Mouse (Mus musculus) G1E-ER4 (cell line): ENCODE measurements around the gene Oxld1. TPM values are rescaled to one million over a fixed set of nuclear protein-coding genes. Genes with fewer than 3 reads are reported as not detected.

Experiments used
- GATA1 ChIP-seq: IDR thresholded peaks from one replicate; pipeline ENCODE4 v1.8.0; 2012; ENCODE audit warnings: low read length, inconsistent platforms
- polyA plus RNA-seq: library from polyadenylated mRNA; stranded (reverse); fragments of >175 nt; gene quantifications from 2 replicates; pipeline ENCODE4 v1.2.3, GENCODE M21; 2012

Gene Oxld1
- polyA plus RNA-seq, 1 experiment, result 22.7 TPM

DNA sequence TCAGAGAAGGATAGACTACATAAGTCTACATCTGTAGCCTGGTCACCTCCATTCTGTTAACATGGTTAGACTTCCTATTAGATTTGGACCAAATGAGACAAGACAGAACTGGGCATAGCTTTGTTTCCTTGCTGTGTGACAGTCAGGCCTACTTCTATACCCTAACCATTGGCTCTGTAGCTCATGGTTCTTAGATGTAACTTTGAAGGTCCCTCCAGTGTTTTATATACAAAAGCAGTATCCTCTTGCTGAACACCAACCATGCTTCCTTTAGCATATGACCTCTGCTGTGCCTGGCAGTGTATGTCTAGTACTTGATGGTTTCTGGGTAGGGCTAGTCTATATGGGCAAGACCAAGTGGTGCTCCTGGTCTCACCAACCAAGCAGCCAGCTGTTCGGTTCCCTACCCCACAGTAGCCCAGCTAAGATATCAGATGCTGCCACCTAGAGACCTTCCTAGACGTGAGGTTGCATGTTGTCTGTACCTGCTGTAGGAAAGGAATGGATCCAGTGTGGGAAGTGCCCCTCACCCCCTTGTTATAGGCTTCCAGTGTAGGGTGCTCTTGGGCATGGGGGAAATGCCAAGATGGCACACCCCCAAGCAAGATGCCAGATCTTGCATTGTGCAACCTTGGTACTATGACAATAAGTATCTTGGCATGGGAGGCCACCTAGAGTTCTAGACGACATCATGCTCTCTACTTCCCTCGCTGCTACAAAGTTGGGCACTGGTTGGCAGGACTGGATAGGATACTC, 32.6 kb upstream of the Oxld1 start:
- TF ChIP-seq GATA1, result no peak

DNA sequence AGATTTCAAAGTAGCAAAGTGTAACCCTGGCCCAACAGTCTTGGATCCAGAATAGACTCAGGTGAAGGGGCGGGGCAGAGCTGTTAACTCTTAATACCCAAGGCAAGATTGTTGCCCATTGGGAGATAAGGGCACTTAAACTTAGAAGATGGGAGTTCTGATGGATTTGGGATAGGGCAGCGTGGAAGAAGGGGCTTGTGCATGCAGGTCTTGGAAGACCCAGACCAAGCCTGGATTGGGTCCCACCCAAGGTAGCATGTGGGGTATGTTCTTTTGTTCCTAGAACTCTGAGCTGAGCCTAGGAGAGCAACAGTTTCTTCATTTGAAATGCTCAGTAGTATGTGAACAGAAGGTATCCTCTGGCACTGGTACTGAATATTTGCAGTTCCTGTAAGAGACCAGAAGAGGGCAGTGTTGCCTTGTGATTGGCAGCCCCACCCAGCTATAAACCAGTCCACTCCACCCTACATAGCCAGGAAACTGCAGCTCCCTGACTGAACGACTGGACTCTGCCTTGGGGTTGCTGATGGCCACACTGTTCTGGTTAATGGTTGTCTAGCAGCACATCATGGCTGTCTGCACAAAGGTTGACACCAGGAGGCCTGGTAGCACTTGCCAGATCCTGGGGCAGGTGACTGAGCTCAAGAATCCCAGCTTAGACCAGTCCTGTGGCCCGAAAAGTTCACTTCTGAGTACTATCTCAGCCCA, 31.3 kb upstream of the Oxld1 start:
- TF ChIP-seq GATA1, result no peak

DNA sequence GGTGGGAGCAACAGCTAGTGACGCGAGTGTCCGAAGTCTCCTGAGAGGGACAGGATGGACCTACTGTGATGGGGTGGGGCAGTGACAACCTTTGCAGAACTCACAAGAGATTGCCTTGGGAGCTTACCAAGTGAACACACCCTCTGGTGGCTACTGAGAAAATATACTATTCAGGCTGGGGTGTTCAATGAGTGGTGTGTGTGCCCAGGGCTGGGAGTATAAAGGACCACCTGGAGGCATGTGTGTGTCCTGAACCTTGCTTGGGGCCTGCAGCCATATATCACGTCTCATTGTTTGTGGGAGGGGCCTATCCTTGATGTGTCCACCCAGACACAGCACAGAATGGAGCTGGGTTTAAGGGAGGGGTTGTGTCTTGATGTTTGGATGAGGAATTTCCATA, 30.6 kb upstream of the Oxld1 start:
- no peak for TF ChIP-seq GATA1

DNA sequence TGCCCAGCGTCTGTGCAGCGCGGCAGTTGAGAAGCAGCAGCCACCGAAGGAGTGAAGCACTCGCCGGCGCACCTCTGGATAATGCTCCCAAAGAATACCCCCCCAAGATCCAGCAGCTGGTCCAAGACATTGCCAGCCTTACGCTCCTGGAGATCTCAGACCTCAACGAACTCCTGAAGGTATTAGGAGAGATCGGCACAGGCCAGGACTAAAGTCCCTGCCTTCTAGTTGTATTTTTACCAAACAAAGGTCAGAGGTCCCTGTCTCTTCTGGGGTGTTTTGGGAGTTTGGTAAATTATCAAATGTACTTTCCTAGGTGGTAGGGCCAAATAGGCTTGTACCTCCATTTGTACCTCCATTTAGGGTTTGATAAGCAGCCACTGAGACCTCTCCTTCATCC, 27.4 kb upstream of the Oxld1 start:
- no peak for TF ChIP-seq GATA1

DNA sequence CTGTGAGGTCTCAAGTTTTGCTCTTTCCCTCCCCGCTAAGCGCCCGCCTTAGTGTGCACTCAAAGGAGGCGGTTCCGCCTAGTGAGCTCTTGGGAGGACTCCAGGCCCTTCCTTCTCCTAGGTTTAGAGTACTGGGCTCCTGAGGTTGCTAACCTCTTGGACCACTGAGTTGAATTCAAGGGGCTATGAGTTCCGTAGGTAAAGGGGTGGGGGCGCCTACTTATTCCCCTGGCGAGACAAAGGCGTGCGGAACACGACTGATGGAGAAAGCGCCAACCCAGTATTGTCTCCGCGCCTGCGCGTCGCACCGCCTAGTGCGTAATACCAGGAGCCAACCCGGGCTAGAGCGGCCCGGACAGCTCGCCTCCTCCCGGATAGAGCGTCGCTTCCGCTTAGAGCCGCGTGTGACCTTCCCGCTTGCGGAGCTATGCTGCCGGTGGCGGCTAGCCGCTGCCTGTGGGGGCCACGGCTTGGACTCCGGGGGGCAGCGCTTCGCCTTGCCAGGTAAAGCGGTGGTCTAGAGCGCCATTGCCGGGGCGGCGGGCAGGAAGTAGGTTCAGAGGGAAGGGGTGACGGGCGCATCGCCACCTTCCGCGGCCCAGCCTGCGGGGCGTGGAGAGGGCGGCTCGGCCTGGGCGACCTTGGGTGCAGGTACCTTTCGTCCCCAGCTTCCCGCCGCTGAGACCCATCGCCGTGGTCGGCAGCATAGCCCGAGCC, 26.6 kb upstream of the Oxld1 start, which contains the start of gene Mrpl12:
TSS of gene Mrpl12 (plus strand) at position 349 of the 717 bp plus-strand sequence.
- no peak for TF ChIP-seq GATA1

DNA sequence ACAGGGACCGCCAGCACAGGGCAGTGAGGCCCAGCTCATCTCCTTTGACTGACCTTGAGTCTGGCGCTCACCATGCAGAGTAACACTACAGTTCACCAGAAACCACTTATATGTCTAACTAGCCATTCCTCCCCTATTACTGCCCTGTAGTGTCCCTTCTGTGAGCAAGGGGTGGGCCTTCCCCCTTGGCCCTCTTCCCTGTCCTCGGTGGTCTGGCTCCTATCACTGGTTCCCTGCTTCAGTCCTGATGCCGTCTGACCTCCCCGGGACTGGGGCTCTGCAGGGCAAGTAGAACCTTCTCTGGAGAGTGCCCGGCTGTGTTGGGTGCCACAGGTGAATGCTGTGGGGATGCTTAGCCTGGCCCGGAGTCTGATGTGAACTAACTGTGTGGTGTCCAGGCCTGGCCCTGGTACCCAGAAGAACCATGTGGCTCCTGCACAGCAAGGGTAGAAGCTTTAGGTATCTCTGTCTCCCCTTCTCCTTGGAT, 25.6 kb upstream of the Oxld1 start:
- TF ChIP-seq GATA1, result no peak

DNA sequence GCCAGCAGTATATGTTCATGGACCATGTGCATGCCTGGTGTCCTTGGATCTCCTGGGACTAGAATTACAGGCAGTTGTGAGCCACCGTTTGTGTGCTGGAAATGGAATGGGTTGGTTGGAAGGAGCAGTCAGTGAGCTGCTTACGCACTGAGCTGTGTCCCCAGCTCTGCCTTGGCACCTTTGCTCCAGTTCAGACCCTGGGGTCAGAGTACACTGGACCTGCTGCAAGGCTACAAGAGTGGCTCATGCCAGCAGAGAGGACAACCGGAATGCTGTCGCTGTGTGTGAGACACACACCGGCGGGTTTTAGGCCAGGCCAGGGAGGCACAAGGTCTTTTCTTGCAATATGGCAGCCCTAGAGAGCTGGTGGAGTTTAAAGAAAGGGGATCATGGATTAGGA, 14.2 kb upstream of the Oxld1 start:
- TF ChIP-seq GATA1, result no peak

DNA sequence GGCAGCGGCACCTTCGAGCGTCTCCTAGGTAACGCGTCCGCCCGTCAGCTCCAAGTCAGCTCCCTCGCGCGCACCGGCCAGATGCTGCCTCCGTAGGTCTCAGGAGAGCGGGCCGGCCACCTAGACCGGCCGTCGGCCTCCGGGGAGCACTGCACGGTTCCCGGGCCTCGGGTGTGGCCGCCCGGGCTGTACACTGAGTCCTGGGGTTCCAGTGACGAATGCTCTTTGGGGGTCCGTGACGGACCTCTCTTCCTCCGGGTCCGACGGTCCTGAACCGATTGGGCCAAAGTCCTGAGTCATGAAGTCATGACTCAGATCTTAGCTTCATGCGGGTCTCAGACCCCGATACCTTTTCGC, 9.8 kb upstream of the Oxld1 start:
- TF ChIP-seq GATA1, result no peak

DNA sequence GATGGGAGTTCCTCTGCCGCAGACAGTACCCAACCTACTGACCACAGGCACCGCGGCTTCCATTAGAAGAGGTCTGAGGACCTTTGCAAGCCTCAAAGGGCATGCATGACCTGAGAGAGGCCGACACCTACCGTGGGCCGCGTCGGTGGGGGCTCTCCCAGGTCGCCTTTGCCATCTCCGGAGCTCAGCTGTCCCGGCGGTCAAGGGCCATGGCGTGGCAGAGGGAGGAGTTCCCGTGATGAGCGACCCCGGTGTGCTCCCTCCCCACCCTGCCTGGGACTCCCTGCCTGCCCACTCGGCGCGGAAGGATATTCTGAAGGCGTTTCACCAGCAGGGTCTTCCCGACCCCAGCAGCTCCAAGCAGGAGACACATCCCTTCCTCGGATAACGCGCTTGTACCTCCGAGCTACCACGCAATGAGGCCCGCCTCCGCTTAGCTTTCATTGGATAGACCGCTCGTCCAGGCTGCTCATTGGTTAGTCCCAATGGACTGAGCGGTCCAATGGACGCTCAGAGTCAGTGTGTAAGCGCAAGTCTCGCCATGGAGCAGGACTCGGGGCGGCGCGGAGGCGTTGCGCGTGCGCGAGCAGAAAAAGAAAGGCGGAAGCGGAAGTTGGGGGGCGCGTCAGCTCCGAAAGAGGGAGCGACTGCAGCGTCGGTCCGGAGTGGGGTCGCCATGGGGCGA, 9.3 kb upstream of the Oxld1 start, which contains the start of gene Arl16:
TSS of gene Arl16 (minus strand) at position 557 of the 685 bp plus-strand sequence.
- no peak for TF ChIP-seq GATA1

DNA sequence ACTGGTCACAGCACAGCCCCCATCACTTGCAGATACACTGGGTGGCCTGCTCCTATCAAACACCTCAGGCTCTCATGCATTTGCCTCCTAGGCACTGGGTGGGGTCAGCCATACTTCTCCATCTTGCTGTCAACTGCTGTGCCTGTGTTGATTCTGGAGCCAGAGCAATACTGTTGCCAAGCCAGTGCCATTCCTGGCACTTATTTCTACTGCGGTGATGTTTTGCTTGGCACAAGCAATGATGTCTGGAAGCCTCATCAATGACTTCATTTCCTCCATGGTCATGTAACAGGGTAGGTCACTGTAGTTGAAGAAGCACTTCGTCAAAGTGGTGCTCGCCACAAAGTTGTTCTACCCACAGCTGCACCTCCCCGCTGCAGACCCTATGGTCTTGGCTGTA, 7.7 kb upstream of the Oxld1 start:
- no peak for TF ChIP-seq GATA1

DNA sequence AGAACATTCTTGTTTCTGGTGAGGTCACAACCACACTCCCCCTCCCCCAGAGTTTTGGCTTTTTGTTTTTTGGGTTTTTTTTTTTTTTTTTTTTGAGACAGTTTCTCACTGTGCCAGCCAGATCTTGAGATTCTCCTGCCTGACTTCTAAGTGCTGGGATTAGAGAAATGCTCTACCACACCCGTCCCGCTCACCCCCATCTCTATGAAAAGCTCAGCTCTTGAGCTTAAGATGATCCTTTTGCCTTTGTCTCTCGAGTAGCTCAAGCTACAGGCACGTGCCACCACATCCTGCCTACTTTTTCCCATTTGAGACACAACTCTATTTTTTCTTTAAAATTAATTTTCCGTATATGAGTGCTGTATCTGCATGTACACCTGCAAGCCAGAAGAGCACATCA, 6.5 kb upstream of the Oxld1 start:
- TF ChIP-seq GATA1, result no peak

DNA sequence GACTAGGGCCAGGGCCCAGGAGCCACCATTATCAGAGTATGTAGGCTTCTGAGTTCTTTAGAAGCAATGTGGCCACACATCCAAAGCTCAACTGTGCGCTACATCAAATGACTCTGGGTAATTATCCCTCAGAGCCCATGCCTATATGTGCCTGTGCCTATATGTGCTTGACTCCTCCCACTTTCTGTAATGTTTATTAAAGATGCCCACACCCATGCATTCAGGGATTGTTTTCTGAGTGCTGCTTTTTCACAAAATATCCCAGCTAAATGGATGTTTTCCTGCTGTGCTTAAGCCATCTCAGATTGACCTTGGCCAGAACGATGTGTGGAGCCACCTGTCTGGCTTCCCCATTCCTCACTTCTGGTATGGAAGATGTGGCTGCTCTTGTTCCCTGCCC, 5.7 kb upstream of the Oxld1 start:
- no peak for TF ChIP-seq GATA1

DNA sequence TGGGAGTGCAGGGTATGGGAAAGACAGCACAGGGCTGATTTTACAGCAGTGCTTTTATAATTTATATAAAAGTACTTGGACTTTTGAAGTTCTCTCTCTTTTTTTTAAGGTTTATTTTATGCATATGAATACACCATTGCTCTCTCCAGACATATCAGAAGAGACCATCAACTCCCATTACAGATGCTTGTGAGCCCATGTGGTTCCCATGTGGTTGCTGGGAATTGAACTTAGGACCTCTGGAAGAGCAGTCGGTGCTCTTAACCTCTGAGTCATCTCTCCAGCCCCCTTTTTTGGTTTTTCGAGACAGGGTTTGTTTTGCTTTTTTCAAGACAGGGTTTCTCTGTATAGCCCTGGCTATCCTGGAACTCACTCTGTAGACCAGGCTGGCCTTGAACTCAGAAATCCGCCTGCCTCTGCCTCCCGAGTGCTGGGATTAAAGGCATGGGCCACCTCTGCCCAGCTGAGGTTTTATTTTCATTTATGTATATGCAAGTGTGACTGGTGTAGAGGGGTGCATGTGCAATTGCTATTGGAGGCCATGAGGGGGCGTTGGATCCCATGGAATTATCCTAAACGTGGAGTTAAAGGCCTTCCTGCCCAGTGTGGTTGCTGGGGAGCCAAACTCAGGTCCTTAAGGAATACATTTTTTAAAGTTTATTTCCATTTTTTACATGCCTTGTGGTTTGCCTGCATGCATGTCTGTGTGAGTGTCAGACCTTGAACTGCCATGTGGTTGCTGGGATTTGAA, 1.2 kb upstream of the Oxld1 start:
- no peak for TF ChIP-seq GATA1

DNA sequence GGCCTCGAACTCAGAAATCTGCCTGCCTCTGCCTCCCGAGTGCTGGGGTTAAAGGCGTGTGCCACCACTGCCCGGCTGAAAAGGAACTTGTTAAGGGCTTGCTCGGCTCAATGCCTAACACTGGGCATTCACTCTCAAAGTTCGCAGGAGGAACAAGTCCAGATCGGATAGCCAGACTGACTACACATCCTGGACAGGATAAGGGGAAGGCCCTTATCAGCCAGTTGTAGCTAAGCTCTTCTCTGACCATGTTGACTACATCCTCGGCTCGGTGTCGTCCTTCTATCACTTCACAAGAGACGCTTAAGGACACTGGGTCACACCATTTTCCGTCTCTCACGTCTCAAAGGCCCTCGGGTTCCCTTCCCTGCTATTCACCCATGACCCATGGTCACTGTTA, 498 bp downstream of the Oxld1 start:
- TF ChIP-seq GATA1, result no peak

DNA sequence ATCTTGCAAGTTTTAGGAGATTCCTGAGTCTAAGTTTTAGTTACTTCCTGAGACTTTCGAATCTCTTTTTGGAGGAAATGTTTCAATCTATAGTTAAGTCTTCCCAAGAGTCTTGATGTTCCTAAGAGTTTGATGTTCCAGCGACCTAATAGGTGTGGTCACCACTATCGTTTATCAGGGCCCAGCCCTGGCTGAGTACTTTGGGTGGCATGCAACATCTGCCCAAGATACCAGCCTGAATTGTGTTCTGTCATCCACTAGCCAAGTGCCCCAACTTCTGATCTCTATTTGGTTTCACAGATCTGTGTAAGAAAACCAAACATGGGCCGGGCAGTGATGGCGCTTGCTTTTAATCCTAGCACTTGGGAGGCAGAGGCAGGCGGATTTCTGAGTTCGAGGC, 2.5 kb downstream of the Oxld1 start:
- no peak for TF ChIP-seq GATA1
